Mouse (Mus musculus) left cerebral cortex, adult 11 months (tissue): ENCODE data around the gene A4gnt.
A peak's percentile ranks its signal among the peaks of the same experiment; 100 is the strongest.

Source experiments
- DNase-seq: peaks from one replicate; pipeline ENCODE4 v3.0.0; 2022; ENCODE audit warnings: low spot score

A4gnt gene

GRCm38 (mm10) chr9:99636776-99637175, 24.5 kb downstream of the A4gnt start:
- no peak for DNase-seq

- no peak for DNase-seq
Observed at GRCm38 (mm10) chr9:99637227-99637626, 24.9 kb downstream of the A4gnt start.

- DNase-seq: no peak
Observed at GRCm38 (mm10) chr9:99637736-99638135, 25.4 kb downstream of the A4gnt start.

- no peak for DNase-seq
Observed at GRCm38 (mm10) chr9:99639957-99640356, 27.7 kb downstream of the A4gnt start.

DNA sequence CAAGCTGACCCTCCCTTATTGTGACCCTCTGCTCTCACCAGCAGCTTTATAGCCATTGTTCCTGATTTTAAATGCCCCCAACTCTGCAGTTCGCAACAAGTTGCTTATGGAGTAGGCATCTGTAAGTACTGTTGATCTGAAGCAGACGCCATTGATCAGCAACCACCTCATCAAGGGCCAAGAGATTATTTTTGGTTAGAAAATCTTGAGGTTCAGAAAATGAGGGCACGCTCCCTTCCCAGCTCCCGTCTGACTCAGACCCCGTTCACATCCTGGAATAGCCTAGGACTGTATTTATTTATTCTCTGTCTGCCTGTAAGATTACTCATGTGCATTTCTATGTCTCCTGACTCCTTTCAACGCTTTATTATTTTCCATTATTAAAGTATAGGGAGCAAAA, 33.1 kb downstream of the A4gnt start:
- DNase-seq: no peak

DNA sequence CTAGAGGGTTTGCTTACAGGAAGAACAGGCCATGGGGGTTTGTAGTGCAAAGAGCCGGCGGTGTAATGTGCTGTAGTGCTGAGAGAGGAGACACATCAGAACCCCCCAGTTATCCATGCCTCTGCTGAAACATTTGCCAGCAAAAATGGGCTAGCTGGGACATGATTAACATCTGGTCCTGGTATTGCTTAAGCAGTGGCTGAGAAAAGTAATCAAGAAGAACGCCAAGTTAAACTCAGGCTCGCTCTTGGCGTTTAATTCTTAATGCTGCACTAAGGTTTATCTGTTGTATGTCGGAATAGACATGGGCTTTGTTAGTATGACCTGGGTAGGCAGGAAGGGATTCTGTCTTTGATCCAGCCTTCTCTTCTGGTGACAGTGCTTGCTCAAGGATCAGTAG, 33.8 kb downstream of the A4gnt start:
- no peak for DNase-seq

DNA sequence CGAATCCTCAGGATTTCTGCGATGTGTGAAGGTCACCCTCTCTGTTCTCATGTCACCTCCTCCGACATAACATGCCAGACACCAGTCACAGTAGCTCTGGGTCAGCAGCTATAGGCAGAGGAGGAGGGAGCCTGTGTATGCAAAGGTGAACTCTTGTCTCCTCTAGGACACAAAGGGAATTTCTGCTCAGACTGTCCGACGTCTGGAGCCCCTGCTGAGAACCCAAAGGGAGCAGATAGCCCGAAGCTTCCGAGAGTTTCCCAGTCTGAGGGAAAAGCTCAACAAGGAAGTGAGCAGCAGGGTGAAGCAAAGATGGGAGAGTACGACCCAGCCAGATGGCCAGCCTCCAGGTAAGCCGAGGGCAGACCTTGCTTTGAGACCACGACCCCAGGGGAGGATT, 48.5 kb downstream of the A4gnt start:
- no peak for DNase-seq

- no peak for DNase-seq
Observed at GRCm38 (mm10) chr9:99661606-99662166, 49.4 kb downstream of the A4gnt start.

DNA sequence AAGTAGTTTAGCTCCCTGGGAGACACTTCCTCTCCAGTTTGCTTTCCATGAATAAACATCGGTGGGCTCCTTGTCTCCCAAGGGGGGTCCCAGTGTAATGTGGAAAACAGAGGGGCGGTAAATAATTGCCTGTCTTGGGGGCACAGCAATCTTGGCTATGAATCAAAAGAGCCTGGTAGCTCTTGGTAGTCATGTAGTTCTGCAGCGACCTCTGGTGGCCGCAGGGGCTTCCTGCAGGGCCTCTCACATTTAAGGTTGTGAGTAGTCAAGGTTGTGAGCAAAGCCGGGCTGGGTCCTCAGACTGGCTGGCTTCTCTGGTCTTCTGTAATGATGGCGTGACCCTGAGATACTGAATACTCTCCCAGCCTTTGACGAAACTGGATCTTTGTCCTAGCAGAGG, 50.1 kb downstream of the A4gnt start:
- peak; percentile 63 for DNase-seq

- no peak for DNase-seq
Observed at GRCm38 (mm10) chr9:99662887-99663286, 50.6 kb downstream of the A4gnt start.

DNA sequence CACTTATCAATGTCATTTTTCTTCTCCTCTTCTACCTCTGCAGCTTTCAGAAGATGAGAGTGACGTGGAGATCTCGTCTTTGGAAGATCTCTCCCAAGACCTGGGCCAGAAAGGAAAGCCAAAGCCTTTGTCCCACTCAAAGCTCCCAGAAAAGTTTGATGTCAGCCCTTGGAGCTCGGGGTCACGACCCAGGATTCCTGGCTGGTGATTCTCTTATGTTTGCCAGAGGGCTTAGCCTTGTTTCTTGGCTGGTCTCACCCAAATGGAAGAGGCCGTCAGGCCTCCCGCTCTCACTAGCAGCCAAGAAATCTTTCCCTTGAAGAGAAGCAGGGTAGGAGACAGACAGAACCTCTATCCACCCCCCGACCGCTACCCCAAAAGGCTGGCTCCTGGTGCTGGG, 55.3 kb downstream of the A4gnt start:
- no peak for DNase-seq

DNA sequence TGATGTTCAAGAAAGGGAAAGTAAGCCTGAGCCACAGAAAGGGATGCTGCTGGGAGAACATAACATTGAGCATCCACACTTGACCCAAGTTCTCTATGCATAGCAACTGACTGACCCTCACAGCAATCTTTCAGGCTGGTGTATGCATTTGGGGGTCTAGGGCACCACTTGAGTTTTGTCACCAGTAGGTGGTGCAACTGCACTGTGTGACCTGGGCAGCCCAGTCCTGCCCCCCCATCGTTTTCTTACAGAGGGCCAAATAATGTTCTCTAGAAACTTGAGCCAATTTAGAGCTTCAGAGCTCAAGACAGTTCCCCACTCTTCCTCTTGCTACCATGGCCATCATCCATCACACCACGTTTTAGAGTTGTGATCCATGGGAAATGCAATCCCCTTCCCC, 59.3 kb downstream of the A4gnt start:
- no peak for DNase-seq
